In genomic region chr9:15493925-15494558, GRCm38 (mm10) we compare ENCODE assay signal across 8 mouse cellular contexts. TPM values are rescaled to one million over a fixed set of nuclear protein-coding genes. Genes with fewer than 3 reads are reported as not detected.
DNase-seq lines count a peak whose midpoint lies in the region; ATAC-seq and TF ChIP-seq lines count a peak whose summit lies in the region.

No protein-coding gene starts in this region.

- peak; percentile 65 for TF ChIP-seq CTCF in hindbrain, postnatal 0 days (IDR thresholded peaks at IDR 0.05; ENCODE audit: low read depth)

- no peaks in the 10 kb centered on the region for H3K36me3 ChIP-seq in hindbrain, postnatal 0 days (ENCODE audit: insufficient read depth, low read length)
- no peaks in the 10 kb centered on the region for H3K36me3 ChIP-seq in macrophage (ENCODE audit: inconsistent target)

- peak overlapping the region; percentile 74 for H3K4me3 ChIP-seq in hindbrain, postnatal 0 days (ENCODE audit: low read length)
- H3K4me3 ChIP-seq in macrophage (ENCODE audit: inconsistent target), result peak overlapping the region; percentile 29

- peak; percentile 65 for ATAC-seq in hindbrain, postnatal 0 days

- 2% methylated on average over 35 of the region's 37 CpGs for WGBS in hindbrain, postnatal 0 days
- WGBS in macrophage (ENCODE audit: missing documents), result 8% methylated on average over 36 of the region's 37 CpGs

- H3K4me2 ChIP-seq in hindbrain, postnatal 0 days (ENCODE audit: low read depth, low read length), result peak overlapping the region; percentile 96

- H3K79me2 ChIP-seq in macrophage (ENCODE audit: inconsistent target), result no peaks in the 10 kb centered on the region

- H3K4me1 ChIP-seq in hindbrain, postnatal 0 days (ENCODE audit: insufficient read depth, low read length), result 0 out of 2 replicates have a peak, but pooled peaks cover 3% of the 10 kb centered on the region

- H3K9me3 ChIP-seq in hindbrain, postnatal 0 days (ENCODE audit: low read length), result no peaks in the 10 kb centered on the region

- DNase-seq in WW6 (ENCODE audit: low read depth, low spot score), result peak; percentile 47
- peak; percentile 37 to 43 for DNase-seq in cerebellum, postnatal 25 days
- DNase-seq in gastrocnemius, postnatal 10 days, result peak; percentile 65
- DNase-seq in hindbrain, postnatal 0 days (ENCODE audit: low spot score), result peak; percentile 58
- DNase-seq in left cerebral cortex, adult 8-10 months (ENCODE audit: low spot score in 2 of 2), result peak; percentile 29 to 35
- peak; percentile 64 to 71 for DNase-seq in right cerebral cortex, adult 2 months (ENCODE audit: low spot score in 2 of 2)
- peak; percentile 55 to 58 for DNase-seq in urinary bladder, postnatal 36 days (ENCODE audit: low spot score in 2 of 2)

- H3K27me3 ChIP-seq in hindbrain, postnatal 0 days (ENCODE audit: insufficient read depth, low read length), result no peaks in the 10 kb centered on the region

- H3K9ac ChIP-seq in hindbrain, postnatal 0 days (replicated peaks; ENCODE audit: low read length), result peak overlapping the region; percentile 74

- peak overlapping the region; percentile 48; the same call in 1 of the 2 replicates for H3K27ac ChIP-seq in hindbrain, postnatal 0 days
- no peak overlapping the region for H3K27ac ChIP-seq in macrophage

RNA-seq across cellular contexts. Expression of gene Smco4, which starts 0.8 kb away (rescaled TPM):
- 10 to 100 TPM; 17.0 to 17.9 TPM for total RNA-seq in gastrocnemius, postnatal 10 days (2021)
- 3.6 and 6.1 TPM in 2 replicates for total RNA-seq in hindbrain, postnatal 0 days (2014; rRNA removed)
- polyA plus RNA-seq in hindbrain, postnatal 0 days (2015; fragmentation: Nextera tagmentation; extraction: Ambion mirVana), result 0.60 and 1.3 TPM in 2 replicates
- 1 to 10 TPM; 3.6 to 6.2 (median 5.1) TPM for total RNA-seq in left cerebral cortex, adult 8-10 months (2022)
- total RNA-seq in macrophage (2018; cell fraction: chromatin; rRNA removed), result 1 to 10 TPM in 6 of 26 experiments, under 1 TPM in 1, not detected in 19; 0.74 to 2.4 (median 1.4) TPM
- total RNA-seq in macrophage (2018; cell fraction: cytosol; rRNA removed), result 1 to 10 TPM; 1.0 to 6.2 (median 2.9) TPM
- 1 to 10 TPM in 8 of 26 experiments, under 1 TPM in 7, not detected in 11; 0.55 to 2.6 (median 1.1) TPM for total RNA-seq in macrophage (2018; cell fraction: nucleus; rRNA removed)
- polyA plus RNA-seq in macrophage (2018), result 1.8 to 10.5 TPM (median 1.9 TPM) in 3 replicates
